Mouse (Mus musculus) adrenal gland, adult 2 months (tissue): ENCODE measurements around the gene F13a1. TPM values are rescaled to one million over a fixed set of nuclear protein-coding genes. Genes with fewer than 3 reads are reported as not detected.

ENCODE experiments used
- DNase-seq: peaks from one replicate; pipeline ENCODE4 v3.0.0; 2021
- long read RNA-seq: library from polyadenylated mRNA; stranded (forward); transcript quantifications from one replicate; pipeline ENCODE4 v2.0.0, GENCODE M21; 2021
- polyA plus RNA-seq: library from polyadenylated mRNA; depleted of rRNA; stranded (reverse); fragments of >200 nt; gene quantifications from 2 replicates; pipeline ENCODE4 v1.2.3, GENCODE M21; 2012; rRNA removed
- total RNA-seq, 2 experiments: library from RNA; stranded (reverse); gene quantifications; 2 replicates each; pipeline ENCODE4 v1.2.3; 2021

The F13a1 gene
- total RNA-seq (10 to 100 TPM; 11.4 to 24.7 TPM), polyA plus RNA-seq (0.71 and 0.79 TPM in 2 replicates)
- long read RNA-seq, partial matches to known transcripts = 0 of 2 reads
- long read RNA-seq, other reads (novel, unspliced or antisense) = 0 of 2 reads

DNA sequence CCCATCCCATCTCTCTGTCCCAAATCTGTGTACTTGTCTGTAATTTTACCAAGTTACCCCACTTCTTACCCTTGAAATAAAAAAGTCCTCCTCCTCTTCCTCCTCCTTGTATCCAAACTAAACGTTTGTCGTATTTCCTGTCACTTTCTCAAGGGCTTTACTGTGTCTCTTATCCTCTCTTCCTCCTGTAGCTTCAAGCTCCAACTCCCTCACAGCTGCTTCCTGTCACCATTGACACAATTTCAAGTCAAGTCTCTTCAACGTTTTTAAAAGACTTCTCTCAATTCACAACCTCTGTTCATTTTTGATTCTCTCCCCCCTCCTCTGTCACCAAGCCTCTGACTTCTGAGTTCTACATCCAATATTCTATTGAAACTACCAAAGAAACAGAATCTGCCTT, at the start of gene F13a1:
Gene F13a1 (minus strand): TSS at position 119 of the 400 bp plus-strand sequence.
- no peak for DNase-seq

DNA sequence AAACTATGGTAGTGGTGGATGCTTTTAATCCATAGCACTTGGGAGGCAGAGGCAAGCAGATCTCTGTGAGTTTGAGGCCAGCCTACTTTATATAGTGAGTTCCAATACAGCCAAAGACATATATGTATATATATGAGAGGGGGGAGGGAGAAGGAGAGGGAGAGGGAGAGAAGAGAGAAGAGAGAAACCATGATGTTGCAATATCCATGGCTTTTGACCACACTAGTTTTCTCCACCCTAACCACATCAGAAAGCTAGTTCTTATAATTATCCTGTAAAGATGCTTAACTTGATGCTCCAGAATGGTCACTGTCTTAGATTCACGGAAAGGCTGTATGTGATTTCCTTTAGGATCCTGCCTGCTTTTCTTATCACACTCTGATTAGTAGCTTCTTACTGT, 41.6 kb upstream of the F13a1 start:
- no peak for DNase-seq

DNA sequence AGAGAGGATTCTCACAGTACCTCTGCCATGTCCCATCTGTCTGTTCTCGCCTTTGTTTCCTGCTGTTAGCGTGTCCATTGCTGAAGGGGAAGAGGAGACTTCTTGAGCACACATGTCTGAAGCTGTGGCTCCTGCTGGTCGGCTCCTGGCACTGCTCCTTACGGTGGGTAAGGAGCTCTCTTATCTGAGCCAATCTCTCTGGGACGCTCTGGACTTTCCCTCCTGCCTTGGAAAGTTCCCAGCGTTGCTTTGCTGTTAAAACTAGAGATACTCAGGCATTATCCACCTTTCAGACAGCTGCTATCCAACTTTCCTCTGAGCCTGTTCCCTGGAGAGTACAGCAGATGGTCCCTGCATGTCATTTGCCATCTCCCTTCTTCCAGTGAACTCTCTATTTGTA, 39.1 kb upstream of the F13a1 start:
- no peak for DNase-seq

DNA sequence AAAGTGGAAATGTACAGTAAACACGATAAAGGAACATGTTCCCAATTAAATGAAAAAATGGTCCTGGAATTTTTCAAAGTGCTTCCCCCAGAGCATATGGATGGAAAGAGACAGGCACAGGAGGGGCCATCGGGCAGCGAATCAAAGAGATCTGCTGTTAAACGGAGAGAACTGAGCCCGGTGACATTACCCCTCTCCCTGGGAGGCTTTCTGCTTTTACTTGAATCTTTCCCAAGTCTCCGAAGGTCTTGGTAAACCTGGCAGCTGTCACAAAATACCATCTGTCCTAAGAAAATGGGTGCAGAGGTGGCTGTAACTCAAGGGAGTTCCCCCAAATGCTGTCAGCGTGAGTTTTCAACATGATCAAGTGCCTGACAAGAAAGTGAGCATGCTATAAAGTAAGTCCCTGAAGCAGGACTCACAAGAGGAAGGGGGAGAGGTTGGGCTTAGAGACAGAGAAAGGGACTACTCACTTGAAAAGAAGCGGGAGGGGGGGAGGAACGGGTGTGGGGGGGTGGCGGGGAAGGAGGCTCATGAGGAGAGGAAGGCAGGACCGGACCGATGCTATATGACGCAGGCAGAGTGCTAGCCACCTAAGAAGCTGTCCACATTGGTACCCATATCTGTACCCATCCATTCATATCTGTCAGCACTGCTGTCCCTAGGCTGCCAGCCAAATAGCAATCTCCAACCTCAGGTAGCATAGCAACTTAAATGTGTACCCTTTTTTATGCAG, 31.6 kb upstream of the F13a1 start:
- no peak for DNase-seq

DNA sequence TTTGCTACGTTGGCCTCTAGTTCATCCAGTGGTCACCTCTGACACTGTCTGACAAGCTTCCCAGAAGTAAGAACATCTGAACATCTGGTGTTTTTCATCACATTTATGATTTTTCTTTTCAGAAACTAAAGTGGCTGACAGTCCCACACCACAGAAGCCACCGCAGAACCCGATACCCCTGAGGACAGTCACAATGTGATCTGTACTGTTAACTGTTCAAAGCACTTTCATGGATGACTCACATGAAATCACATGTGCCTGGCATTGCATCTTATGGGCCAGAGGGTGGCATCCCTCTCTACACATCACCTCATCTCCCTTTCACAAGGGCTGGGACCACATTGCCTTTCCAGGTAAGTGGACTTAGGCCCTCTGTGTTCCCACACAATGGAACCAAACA, 21.3 kb upstream of the F13a1 start:
- no peak for DNase-seq

DNA sequence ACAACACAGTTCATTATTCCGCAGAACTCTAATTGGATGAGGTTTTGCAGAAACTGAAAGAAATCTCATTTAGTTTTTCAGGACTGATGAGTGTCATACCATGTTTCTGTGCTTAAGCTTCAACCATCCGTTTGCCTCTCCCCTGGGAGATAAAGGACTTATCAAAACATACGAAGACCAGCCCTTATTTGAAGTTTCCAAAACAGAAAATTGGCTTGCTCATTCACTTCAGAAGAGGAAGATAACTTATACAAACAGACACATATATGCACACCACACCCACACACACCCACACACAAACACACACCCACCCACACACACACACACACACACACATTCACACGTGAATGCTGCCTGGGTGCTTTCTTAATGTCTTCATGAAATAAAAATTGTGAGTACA, 20.8 kb upstream of the F13a1 start:
- no peak for DNase-seq

DNA sequence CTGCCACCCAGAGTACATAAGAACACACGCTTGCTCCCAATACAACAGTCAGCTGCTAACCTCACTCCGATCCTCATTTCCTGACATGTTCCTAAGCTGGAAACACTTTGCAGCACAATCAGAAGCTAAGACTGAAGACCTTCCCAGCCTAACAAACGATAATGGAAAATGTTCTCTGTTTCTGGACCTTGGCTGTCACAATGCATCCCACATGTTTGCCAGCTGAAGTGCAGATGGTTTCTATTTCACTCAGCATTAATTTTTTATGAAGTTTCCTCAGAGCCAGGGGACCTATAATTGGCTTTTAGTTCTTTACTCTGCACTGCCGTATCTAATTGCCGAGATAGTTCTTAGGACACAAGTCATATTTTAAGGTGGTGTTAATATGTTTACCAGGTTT, 10.8 kb upstream of the F13a1 start:
- DNase-seq = no peak

DNA sequence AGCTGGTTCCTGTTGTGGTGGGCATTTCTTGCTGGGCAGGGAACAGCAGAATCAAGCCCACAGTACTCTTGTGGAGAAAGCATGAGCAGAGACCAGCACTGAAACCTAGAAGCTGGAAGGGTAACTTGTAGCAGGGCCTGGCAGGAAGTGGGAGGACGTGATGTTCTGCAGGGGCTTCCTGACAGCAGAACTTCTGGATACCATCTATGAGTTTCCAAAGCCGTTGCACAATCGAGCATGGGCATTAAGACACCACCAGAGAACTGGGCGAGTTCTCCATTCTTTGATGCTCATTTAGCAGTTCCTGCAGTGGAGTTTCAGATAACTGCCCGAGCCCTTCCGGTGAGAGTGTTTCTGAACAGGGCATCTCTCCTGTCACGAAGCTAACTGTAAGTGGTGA, 6.6 kb upstream of the F13a1 start:
- peak; percentile 9 for DNase-seq

DNA sequence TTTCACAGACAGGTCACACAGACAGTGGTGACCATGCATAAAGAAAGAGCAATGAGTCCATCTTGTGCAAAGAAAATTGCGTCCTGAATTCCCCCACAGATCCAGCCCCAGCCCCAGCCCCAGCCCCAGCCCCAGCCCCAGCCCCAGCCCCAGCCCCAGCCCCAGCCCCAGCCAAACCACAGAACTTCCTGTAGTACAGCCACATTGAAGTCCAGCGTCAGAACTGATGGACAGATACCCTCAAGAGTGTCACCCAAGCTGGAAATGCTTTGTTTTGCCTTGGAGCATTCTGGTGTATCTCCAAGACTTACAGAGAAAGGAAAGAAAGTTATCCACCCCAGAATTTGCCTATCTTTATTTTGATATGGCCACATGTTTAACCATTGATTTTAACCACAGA, 413 bp downstream of the F13a1 start:
- DNase-seq = no peak

DNA sequence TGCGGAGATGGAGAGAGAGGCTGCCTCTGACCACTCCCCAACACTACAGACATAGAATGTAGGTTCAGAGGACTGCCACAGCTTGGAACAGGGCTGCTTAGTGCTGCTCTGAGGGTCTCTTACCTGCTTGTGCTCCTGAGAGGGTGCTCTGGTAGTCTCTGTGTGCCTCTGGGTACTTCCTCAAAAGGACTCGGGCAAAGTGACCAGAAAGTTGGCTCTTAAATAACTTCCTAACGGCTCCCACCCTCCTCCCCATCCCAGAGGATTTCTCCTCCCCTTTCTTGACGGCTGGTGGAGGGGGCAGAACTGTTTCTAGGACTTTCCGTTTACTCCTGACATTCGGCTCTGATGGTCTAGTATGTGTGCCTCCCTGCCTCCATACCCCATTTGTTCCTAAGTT, 1.0 kb downstream of the F13a1 start:
- DNase-seq = no peak

DNA sequence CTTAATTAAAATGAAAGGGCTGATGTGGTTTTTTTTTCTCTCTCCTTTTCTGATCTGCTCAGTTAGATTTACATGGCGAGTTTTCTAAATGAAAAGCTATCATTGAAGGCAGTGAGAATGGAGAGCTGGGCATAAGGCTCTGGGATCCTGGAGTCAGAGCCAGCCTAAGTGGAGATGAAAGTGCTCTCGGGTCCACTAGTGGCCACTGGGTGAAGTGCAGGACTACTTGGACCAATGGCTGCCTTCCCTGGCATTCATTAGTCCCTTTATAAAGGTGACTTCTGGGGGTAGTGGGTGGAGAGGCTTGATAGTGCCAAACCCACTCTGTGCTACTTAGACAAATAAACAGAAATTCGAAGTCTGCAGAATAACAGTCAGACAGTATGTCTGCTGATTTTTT, 5.0 kb downstream of the F13a1 start:
- peak; percentile 24 for DNase-seq

DNA sequence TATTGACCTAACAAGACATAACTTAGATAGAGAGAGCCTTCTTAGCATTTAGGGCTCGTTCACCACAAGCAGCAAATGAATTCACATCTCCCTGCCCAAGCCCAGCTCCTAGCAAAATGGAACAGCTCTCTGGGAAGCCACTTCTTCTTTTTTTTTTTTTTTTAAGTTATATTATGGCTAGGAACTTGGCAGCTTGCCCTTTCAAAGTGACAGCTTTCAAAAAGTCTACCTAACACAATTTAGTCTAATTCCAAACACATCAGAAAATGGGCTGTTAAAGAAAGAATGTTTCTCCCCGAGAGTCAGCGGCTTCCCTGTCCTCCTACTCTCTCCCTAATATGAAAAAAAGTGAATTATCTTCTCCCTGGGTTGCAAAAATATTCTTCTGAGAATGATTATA, 15.3 kb downstream of the F13a1 start:
- no peak for DNase-seq

DNA sequence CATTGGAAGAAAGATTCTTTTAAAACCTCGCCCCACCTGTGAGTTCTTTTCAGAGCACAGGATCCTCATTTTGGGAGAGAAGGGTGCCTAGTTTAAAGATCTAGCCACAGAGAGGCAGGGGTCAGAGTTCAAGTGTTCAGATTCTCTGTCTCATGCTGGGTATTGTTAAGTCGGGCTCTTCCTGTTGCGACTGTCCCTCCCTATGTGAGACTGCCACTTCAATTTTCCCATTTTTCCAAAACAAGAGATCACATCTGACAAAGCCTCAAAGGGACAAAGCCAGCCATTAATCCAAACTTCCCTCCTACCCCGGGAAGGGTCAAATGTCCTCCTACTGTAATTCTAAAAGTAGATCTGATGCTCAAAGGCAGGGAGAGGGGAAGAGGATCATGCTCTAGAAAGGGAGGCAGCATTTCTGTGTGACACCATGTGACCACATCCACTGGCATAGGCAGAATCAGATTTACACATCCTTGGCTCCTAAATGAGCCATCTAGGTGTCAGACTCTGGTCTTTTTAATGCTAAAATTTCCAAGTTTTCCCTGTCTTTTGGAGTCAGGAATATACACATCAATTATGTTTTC, 24.0 kb downstream of the F13a1 start:
- DNase-seq = no peak

DNA sequence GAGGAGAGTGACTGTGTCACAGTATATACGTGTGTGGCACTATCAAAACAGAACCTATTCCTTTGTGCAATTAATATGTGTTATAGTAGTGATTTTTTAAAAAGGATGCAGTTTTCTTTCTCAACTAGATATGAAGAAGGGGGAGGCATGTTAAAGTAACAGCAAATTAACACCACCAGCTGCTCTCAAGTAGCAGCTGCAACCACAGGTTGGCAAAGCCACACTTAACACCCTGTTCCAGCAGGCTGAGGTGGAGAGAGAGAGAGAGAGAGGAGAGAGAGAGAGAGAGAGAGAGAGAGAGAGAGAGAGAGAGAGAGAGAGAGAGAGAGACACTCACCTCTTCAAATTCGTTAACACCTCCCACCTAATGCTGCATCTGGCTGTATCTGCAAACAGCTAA, 28.5 kb downstream of the F13a1 start:
- DNase-seq = no peak

DNA sequence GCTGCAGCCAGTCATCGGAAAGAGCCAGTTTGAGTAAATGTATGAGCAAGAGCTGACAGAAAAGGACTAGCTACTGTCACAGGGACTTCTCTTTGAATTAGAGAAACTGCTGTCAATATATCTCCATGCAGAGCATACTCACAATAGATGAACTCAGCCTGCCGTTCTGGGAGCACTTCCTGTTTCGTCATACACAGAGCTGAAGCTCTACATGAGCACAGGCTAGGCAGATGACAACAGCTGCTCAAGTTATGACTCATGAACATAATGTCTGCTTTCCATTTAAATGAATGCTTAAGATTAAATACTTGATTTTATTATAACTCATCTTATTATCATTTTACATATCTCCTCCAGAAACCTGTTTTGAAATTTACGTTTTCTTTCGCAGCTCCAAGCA, 39.3 kb downstream of the F13a1 start:
- DNase-seq = no peak

DNA sequence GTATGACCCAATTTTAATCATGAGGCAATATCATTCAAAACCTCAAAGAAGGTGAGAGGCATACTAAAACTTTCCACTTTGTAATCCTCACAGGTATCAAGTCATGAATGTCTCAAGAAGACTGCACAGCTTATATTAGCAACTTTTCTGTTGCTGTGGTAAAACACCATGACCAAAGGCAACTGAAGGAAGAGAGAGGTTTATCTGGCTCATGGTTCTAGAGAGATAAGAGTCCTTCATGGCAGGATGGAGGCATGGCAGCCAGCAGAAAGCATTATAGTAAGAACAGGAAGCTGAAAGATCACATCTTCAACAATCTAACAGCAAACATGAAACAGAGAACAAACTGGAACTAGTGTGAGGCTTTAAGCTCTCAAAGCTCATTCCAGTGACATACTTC, 43.8 kb downstream of the F13a1 start:
- DNase-seq = no peak

DNA sequence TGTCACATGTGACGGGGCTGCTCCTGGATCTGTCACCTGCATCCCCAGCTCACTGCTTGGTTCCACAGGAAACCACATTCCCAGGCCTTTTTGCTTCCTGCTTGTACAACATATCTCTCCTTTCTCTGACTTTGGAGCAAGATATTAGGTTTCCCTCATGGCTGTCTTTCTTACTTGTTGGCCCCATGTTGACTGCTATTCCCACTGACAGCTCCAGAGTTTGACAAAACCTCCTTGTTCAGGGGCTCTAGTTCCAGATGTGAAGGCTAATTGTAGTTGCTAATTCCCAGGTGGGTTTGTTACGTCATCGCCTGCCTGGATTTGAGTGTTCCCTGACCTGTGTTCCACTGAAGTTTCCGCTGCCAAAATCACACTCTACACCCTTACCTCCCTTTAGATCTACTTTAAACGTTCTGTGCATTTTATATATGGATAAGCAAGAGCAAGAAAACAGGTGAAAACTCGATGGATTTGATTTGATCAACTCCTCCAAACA, 50.8 kb downstream of the F13a1 start:
- no peak for DNase-seq

DNA sequence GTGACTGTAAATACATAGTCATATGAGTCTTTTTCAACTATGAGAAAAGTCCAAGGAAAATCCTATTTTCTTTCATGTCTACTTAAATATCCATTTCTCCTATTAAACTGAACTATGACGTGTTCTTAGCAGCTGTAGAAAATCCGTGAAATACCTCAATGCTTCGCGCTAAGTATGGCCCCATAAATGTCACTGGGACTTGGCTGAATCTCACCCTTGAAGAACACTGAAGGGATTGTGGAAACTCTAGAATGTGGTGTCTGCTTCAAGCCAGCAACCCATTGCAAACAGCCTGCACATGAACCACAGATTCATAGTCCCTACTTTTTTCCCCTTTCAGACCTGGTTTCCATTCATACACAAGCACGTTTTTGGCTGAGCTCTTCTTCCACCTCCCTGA, 56.5 kb downstream of the F13a1 start:
- no peak for DNase-seq

DNA sequence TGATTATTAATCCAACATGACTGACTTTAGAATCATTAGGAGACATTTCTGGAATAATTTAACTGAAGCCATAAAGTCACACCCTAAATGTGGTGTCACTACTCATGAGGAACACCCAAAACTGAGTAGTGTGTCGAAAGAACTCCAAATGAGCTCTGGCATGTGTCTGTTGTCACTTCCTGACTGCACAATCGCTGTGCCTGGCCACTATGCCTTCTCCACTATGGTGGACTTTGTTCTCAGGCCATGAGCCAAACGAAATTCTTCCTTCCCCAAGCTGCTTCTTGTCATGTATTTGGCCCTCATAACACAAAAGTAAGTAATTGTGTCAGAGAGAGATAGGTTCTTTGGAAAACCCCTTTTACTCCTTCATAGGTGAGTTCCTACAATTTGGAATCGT, 61.7 kb downstream of the F13a1 start:
- no peak for DNase-seq

DNA sequence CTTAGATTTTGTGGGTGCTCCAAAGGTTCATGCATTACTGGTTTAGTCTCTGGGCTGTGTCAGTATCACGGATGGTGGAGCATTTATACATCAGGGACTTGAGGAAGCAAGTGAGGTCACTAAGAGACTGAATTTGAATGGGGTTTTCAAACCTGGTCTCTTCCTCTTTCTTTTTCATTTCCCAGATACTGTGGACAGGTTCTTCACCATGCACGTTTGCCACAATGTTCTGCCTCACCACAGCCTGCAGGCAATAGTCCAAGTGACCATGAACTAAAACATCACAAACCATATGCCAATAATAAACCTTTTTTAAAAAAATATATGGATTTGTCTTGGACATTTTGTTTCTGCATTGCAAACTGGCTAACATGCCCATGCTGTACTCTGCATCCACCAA, 77.0 kb downstream of the F13a1 start:
- no peak for DNase-seq

DNA sequence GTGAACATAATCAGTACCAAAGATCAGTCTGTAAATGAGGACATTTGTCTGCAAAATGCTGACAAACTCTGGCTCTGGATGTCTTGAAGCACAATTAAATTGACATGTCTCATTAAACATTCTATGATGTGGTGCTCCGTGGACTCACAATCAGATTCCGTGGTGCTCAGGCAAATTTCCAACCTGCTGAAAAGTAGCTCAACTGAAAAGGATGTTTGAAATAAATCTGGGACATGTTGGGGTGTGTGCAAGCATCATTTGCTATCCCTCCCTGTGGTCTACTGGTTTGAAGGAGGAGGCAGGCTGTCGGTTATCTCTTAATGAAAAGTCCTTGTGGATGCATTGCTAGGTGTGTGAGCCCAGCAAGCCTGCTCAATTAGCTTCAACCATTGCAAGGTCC, 77.8 kb downstream of the F13a1 start:
- DNase-seq = no peak

DNA sequence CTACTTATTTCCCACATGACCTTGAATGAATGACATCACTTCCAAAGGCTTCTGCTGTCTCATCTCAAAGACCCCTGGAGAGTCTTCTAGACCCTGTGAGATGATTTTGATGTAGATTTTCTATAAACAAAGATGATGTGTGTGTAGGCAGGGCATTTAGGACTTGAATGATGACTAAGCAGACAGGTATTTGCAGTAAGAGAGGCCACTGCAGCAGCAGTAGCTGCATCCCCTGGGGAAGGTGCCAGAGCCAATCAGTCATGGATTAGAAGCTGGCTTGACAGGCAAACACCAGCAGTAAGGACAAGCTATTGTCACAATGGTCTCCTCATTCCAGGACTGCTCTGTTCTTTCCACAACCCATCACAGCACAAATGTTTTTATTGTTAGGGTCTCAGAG, 87.1 kb downstream of the F13a1 start:
- peak; percentile 45 for DNase-seq

DNA sequence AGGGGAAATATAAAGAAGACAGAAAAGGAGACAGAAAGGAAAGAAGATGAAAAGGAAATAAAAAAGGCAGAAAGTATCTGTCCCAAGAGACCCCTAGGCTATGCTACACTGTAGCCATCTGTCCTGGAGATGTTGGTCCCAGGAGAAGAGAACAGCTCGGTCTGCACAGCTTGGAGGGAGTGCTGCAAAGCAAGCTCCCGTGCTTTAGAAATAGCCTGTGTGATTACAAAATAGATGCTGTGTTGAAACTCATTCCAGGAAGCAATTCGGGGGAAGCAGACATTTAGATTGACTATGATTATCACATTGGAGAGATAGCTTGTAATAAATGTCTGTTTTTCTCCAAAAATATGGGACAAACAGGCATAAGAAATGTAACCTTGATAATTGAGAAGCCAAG, 91.0 kb downstream of the F13a1 start:
- DNase-seq = peak; percentile 12

DNA sequence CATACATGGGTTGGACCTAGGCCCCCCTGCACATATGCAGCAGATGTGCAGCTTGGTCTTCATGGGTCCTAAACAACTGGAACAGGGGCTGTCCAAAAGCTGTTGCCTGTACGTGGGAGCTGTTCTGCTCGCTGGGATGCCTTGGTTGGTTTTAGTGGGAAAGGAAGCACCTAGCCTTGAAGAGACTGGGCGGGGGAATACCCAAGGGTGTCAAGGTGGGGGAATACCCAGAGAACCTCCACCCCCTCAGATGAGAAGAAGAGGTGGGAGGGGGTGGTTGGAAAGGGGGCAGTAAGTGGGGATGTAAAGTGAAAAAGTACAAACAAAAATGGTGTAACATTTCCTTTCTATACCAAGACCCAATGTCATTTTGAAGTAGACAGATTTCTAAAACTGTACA, 95.1 kb downstream of the F13a1 start:
- no peak for DNase-seq
